Mouse (Mus musculus): ENCODE results near the gene Sftpa1. TPM values are rescaled to one million over a fixed set of nuclear protein-coding genes. Genes with fewer than 3 reads are reported as not detected.

Sftpa1 gene
- 0.14 TPM in 1 of 2 replicates, not detected in the other for polyA plus RNA-seq (2015; fragmentation: Nextera tagmentation; extraction: Ambion mirVana)

GRCm38 (mm10) chr14:41131540-41131939 lies at the start of gene Sftpa1:
Gene Sftpa1, plus strand, starts transcription at chr14:41131782.
- no peak within 1 kb of the TSS for H3K4me2 ChIP-seq (replicated peaks; ENCODE audit: low read depth)
- no peak within 1 kb of the TSS for H3K27ac ChIP-seq (ENCODE audit: low read depth, low read length)
- no peak for TF ChIP-seq CTCF (IDR thresholded peaks at IDR 0.05; ENCODE audit: low read depth)
- 69% methylated on average over 7 of the region's 7 CpGs for WGBS
- H3K9me3 ChIP-seq (ENCODE audit: control insufficient read depth), result no peaks in the 10 kb centered on the region
- H3K36me3 ChIP-seq (ENCODE audit: control insufficient read depth, insufficient read depth), result no peaks in the 10 kb centered on the region
- H3K4me3 ChIP-seq (ENCODE audit: low read depth, low read length), result no peak within 1 kb of the TSS
- no peaks in the 10 kb centered on the region for H3K4me1 ChIP-seq (replicated peaks; ENCODE audit: control insufficient read depth, insufficient read depth, low read length)
- ATAC-seq, result no peak
- no peak within 1 kb of the TSS for H3K9ac ChIP-seq (ENCODE audit: low read depth, low read length)
- no peaks in the 10 kb centered on the region for H3K27me3 ChIP-seq (replicated peaks; ENCODE audit: control insufficient read depth, insufficient read depth, low read length)

GRCm38 (mm10) chr14:41082408-41082807 lies 49.2 kb upstream of the Sftpa1 start:
- Histone ChIP-seq H3K4me3 (ENCODE audit: low read depth, low read length) (no peak overlapping the region), H3K9ac (ENCODE audit: low read depth, low read length) (no peak overlapping the region), H3K4me2 (replicated peaks; ENCODE audit: low read depth) (no peak overlapping the region), H3K9me3 (ENCODE audit: control insufficient read depth) (no peaks in the 10 kb centered on the region), H3K27ac (ENCODE audit: low read depth, low read length) (no peak overlapping the region), H3K27me3 (replicated peaks; ENCODE audit: control insufficient read depth, insufficient read depth, low read length) (no peaks in the 10 kb centered on the region), H3K4me1 (replicated peaks; ENCODE audit: control insufficient read depth, insufficient read depth, low read length) (no peaks in the 10 kb centered on the region), H3K36me3 (ENCODE audit: control insufficient read depth, insufficient read depth) (no peaks in the 10 kb centered on the region)
- no peak for TF ChIP-seq CTCF (IDR thresholded peaks at IDR 0.05; ENCODE audit: low read depth)
- ATAC-seq, result no peak
- WGBS, result 84% methylated on average over 2 of the region's 2 CpGs

- Histone ChIP-seq H3K9me3 (ENCODE audit: control insufficient read depth) (no peaks in the 10 kb centered on the region), H3K4me1 (replicated peaks; ENCODE audit: control insufficient read depth, insufficient read depth, low read length) (no peaks in the 10 kb centered on the region), H3K27me3 (replicated peaks; ENCODE audit: control insufficient read depth, insufficient read depth, low read length) (no peaks in the 10 kb centered on the region), H3K27ac (ENCODE audit: low read depth, low read length) (no peak overlapping the region), H3K4me2 (replicated peaks; ENCODE audit: low read depth) (no peak overlapping the region), H3K9ac (ENCODE audit: low read depth, low read length) (no peak overlapping the region), H3K36me3 (ENCODE audit: control insufficient read depth, insufficient read depth) (no peaks in the 10 kb centered on the region), H3K4me3 (ENCODE audit: low read depth, low read length) (no peak overlapping the region)
- 87% methylated on average over 1 of the region's 1 CpGs for WGBS
- peak; percentile 57 for TF ChIP-seq CTCF (IDR thresholded peaks at IDR 0.05; ENCODE audit: low read depth)
- no peak for ATAC-seq
Measured at GRCm38 (mm10) chr14:41087509-41087908, 44.1 kb upstream of the Sftpa1 start.

GRCm38 (mm10) chr14:41090777-41091176 lies 40.8 kb upstream of the Sftpa1 start:
- Histone ChIP-seq H3K9ac (ENCODE audit: low read depth, low read length) (no peak overlapping the region), H3K27ac (ENCODE audit: low read depth, low read length) (no peak overlapping the region), H3K9me3 (ENCODE audit: control insufficient read depth) (no peaks in the 10 kb centered on the region), H3K4me2 (replicated peaks; ENCODE audit: low read depth) (no peak overlapping the region), H3K36me3 (ENCODE audit: control insufficient read depth, insufficient read depth) (no peaks in the 10 kb centered on the region), H3K4me3 (ENCODE audit: low read depth, low read length) (no peak overlapping the region), H3K27me3 (replicated peaks; ENCODE audit: control insufficient read depth, insufficient read depth, low read length) (no peaks in the 10 kb centered on the region), H3K4me1 (replicated peaks; ENCODE audit: control insufficient read depth, insufficient read depth, low read length) (no peaks in the 10 kb centered on the region)
- peak; percentile 75 for TF ChIP-seq CTCF (IDR thresholded peaks at IDR 0.05; ENCODE audit: low read depth)
- WGBS, result 52% methylated on average over 8 of the region's 8 CpGs
- no peak for ATAC-seq

GRCm38 (mm10) chr14:41094114-41094513 lies 37.5 kb upstream of the Sftpa1 start:
- Histone ChIP-seq H3K9ac (ENCODE audit: low read depth, low read length) (no peak overlapping the region), H3K4me1 (replicated peaks; ENCODE audit: control insufficient read depth, insufficient read depth, low read length) (no peaks in the 10 kb centered on the region), H3K4me2 (replicated peaks; ENCODE audit: low read depth) (no peak overlapping the region), H3K27me3 (replicated peaks; ENCODE audit: control insufficient read depth, insufficient read depth, low read length) (no peaks in the 10 kb centered on the region), H3K4me3 (ENCODE audit: low read depth, low read length) (no peak overlapping the region), H3K36me3 (ENCODE audit: control insufficient read depth, insufficient read depth) (no peaks in the 10 kb centered on the region), H3K27ac (ENCODE audit: low read depth, low read length) (no peak overlapping the region), H3K9me3 (ENCODE audit: control insufficient read depth) (no peaks in the 10 kb centered on the region)
- WGBS, result 46% methylated on average over 1 of the region's 1 CpGs
- peak; percentile 75 for TF ChIP-seq CTCF (IDR thresholded peaks at IDR 0.05; ENCODE audit: low read depth)
- no peak for ATAC-seq

GRCm38 (mm10) chr14:41096296-41096860 lies 35.2 kb upstream of the Sftpa1 start:
- TF ChIP-seq CTCF (IDR thresholded peaks at IDR 0.05; ENCODE audit: low read depth), result no peak
- no peak overlapping the region for H3K4me2 ChIP-seq (replicated peaks; ENCODE audit: low read depth)

GRCm38 (mm10) chr14:41098726-41099125 lies 32.9 kb upstream of the Sftpa1 start:
- no peak for ATAC-seq
- WGBS, result 83% methylated on average over 1 of the region's 1 CpGs
- Histone ChIP-seq H3K36me3 (ENCODE audit: control insufficient read depth, insufficient read depth) (no peaks in the 10 kb centered on the region), H3K27ac (ENCODE audit: low read depth, low read length) (no peak overlapping the region), H3K9ac (ENCODE audit: low read depth, low read length) (no peak overlapping the region), H3K4me3 (ENCODE audit: low read depth, low read length) (no peak overlapping the region), H3K9me3 (ENCODE audit: control insufficient read depth) (no peaks in the 10 kb centered on the region), H3K4me1 (replicated peaks; ENCODE audit: control insufficient read depth, insufficient read depth, low read length) (no peaks in the 10 kb centered on the region), H3K4me2 (replicated peaks; ENCODE audit: low read depth) (no peak overlapping the region), H3K27me3 (replicated peaks; ENCODE audit: control insufficient read depth, insufficient read depth, low read length) (no peaks in the 10 kb centered on the region)
- TF ChIP-seq CTCF (IDR thresholded peaks at IDR 0.05; ENCODE audit: low read depth), result no peak

More at GRCm38 (mm10) chr14:41096296-41096860, 35.2 kb upstream of the Sftpa1 start:
- Histone ChIP-seq H3K36me3 (ENCODE audit: control insufficient read depth, insufficient read depth) (no peaks in the 10 kb centered on the region), H3K27ac (ENCODE audit: low read depth, low read length) (no peak overlapping the region), H3K9me3 (ENCODE audit: control insufficient read depth) (no peaks in the 10 kb centered on the region), H3K4me3 (ENCODE audit: low read depth, low read length) (no peak overlapping the region), H3K27me3 (replicated peaks; ENCODE audit: control insufficient read depth, insufficient read depth, low read length) (no peaks in the 10 kb centered on the region), H3K4me1 (replicated peaks; ENCODE audit: control insufficient read depth, insufficient read depth, low read length) (no peaks in the 10 kb centered on the region), H3K9ac (ENCODE audit: low read depth, low read length) (no peak overlapping the region)
- WGBS, result 76% methylated on average over 3 of the region's 3 CpGs
- no peak for ATAC-seq
